Mouse (Mus musculus): Measurements from ENCODE around the gene Rsph14.
"Not testable (repeated sequence)": the region's sequence is repeated elsewhere in the genome, so short reads cannot be mapped to it uniquely, and the experiment has no call there.

Gene Rsph14

DNA sequence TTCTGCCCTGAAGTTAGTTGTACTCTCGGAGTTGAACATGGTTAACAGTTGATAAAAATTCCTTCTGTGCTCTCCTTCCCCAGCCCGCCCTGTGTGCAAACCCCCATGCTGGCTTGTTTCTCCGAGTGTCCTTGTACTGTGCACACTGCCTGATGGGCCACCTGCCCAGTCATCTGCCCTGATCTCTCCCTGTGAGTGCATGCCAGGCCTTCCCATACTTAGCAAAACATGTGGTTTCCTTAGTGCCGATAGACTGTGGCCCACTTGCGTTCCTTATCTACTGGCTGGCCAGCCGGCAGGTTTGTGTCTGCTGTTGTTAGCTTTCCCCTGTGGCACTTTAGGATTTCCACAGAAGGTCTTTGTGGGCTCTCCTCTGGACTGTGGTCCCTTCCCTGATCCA is 21.7 kb upstream of the Rsph14 start:
- DNase-seq (ENCODE audit: inconsistent age in 2 of 2, low spot score in 1 of 2), result peak; percentile 84 to 85

- no peak for DNase-seq (ENCODE audit: inconsistent age in 2 of 2, low spot score in 1 of 2)
Observed at GRCm38 (mm10) chr10:75053655-75054054, 21.3 kb upstream of the Rsph14 start.

- DNase-seq (ENCODE audit: inconsistent age in 2 of 2, low spot score in 1 of 2), result no peak
Observed at GRCm38 (mm10) chr10:75052902-75053301, 20.5 kb upstream of the Rsph14 start.

GRCm38 (mm10) chr10:75051364-75052074 is 19.1 kb upstream of the Rsph14 start:
- DNase-seq (ENCODE audit: inconsistent age in 2 of 2, low spot score in 1 of 2), result no peak

DNA sequence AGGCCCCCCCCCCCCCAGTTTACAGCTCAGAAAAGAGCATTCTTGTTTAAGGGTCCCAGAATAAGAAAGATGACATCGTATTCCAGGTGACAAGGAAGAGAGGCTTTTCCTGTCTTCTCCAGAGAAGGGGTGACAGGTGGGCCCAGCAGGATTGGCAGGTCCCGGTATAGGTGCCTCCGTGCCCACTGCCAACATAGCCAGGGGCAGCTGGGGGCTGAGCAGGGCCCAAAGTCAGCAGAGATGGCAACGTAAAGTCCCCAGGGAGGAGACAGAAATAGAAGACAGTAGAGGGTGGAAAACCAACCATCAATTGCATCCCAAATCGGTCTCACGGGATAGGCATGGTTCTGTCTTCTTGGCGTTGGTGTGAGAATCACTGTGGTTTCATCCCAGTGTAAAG is 16.3 kb upstream of the Rsph14 start:
- no peak for DNase-seq (ENCODE audit: inconsistent age in 2 of 2, low spot score in 1 of 2)

- no peak for DNase-seq (ENCODE audit: inconsistent age in 2 of 2, low spot score in 1 of 2)
Observed at GRCm38 (mm10) chr10:75045831-75046230, 13.4 kb upstream of the Rsph14 start.

GRCm38 (mm10) chr10:75044459-75044858 is 12.1 kb upstream of the Rsph14 start:
- no peak for DNase-seq (ENCODE audit: inconsistent age in 2 of 2, low spot score in 1 of 2)

GRCm38 (mm10) chr10:75042060-75042459 is 9.7 kb upstream of the Rsph14 start:
- DNase-seq (ENCODE audit: inconsistent age in 2 of 2, low spot score in 1 of 2), result not testable (repeated sequence)

DNA sequence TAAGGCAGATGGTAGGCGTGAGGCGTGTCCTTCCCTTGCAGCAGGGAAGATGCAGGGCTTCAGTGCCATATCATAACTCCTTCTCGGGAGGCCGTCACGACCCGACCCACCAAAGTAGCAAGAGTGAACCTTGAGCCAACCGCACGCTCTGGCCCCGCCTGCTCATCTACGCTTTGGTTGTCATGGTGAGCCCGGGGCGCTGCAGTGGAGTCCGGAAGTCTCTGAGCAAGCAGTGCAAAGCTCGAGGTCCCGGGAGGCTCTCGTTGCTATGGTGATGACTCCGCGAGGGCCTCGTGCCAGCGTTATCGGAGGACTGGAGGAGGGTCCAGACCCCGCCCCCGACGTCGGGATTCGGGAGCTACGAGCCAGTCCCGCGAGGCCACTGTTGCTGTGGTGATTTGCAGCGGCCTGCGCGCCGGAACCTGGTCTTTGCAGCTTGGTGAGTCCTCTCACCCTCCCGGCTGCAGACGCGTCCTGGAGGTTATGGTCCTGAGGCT is 4.5 kb upstream of the Rsph14 start, which contains the start of gene Rab36:
Gene Rab36 (plus strand): TSS at position 176 of the 497 bp plus-strand sequence.
- peak; percentile 99 for DNase-seq (ENCODE audit: inconsistent age in 2 of 2, low spot score in 1 of 2)

DNA sequence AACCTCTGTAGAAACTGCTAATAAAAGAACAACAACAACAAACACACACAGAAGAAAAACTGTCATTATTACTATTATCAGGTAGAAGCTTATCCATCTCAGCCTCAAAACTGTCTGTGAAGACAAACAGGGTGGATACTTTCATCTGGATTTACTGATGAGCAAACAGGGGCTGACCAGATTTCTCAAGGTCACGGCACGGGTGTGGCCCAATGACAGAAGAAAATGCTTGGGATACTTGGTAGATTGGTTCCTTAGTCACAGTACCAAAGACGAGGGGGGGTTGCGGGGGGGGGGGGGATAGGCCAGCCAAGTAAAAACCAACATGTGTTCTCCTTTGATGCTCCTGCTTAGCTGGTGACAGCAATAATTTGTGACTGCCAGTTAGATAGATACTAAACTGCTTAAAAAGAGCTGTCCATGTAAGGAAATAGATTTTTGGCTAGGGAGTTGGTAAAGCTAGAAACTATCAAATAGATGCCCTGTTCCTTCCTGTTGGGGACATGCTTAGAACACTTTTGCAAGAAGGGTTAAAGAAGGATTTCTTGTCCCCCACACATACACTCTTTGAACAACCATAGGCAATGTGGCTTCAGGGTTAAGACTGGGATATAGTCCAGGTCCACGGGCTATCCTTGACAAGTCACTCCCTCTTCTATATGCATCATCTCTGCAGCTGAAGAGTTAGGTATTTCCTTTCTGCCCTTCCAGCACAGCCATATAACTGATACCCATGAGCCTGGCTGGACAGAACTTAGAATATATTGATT is 856 bp downstream of the Rsph14 start:
- DNase-seq (ENCODE audit: inconsistent age in 2 of 2, low spot score in 1 of 2), result peak; percentile 65 to 73

DNA sequence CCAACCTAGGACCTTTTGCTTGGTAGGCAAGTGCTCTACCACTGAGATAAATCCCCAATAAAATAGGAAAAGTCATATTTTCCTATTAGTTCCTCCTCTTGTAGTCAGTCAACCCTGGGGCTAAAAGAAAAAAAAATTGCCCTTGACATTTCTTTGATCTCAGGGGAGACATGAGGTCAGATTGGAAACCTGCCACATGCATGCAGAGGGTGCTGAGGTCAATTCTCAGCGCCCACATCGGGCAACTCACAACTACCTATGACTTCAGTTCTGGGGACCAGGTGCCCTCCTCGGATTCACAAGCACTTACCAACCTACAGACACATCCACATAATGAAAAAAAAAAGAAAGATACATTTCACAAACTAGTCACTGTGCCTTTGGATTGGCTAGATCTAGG is 2.2 kb downstream of the Rsph14 start:
- peak; percentile 72 to 82 for DNase-seq (ENCODE audit: inconsistent age in 2 of 2, low spot score in 1 of 2)

GRCm38 (mm10) chr10:75029677-75030076 is 2.7 kb downstream of the Rsph14 start:
- DNase-seq (ENCODE audit: inconsistent age in 2 of 2, low spot score in 1 of 2), result peak in 1 of 2 experiments; percentile 47

DNA sequence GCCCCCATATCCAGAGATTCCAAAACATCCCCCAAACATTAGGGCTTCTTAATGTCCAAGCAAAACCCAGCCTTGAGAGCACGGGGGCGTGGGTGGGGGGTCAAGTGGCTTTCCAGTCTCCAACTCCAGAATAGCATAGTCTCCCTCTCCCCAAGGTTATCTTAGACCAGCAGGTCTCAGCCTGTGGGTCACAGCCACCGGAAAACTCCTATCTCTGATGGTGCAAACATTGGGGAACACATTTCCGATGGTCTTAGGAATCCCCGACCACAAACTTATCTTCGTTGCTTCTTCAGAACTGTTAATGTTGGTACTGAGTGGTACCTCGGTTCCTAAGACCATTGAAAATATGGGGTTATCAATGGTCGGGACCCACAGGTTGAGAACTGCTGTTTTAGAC is 3.6 kb downstream of the Rsph14 start:
- DNase-seq (ENCODE audit: inconsistent age in 2 of 2, low spot score in 1 of 2), result no peak

- no peak for DNase-seq (ENCODE audit: inconsistent age in 2 of 2, low spot score in 1 of 2)
Observed at GRCm38 (mm10) chr10:75026491-75026890, 5.9 kb downstream of the Rsph14 start.

GRCm38 (mm10) chr10:75021138-75021537 is 11.2 kb downstream of the Rsph14 start:
- peak; percentile 81 to 94 for DNase-seq (ENCODE audit: inconsistent age in 2 of 2, low spot score in 1 of 2)

DNA sequence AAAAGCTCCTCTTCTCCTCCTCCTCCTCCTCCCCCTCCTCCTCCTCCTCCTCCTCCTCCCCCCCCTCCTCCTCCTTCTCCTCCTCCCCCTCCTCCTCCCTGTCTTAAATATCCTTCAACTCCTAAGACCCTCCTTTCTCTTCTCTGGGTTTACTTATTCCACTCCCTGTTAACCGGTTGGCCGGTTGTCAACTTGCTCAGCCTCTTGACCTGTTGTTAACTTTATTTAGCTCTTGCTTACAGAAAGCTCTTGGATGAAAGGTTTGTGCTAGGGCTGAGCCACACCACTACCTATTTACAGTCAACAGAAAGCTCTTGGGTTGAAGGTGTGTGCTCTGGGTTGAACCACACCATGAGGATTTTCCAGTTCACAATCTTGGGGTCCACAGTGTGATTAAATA is 12.1 kb downstream of the Rsph14 start:
- no peak for DNase-seq (ENCODE audit: inconsistent age in 2 of 2, low spot score in 1 of 2)

GRCm38 (mm10) chr10:75016481-75016880 is 15.9 kb downstream of the Rsph14 start:
- no peak for DNase-seq (ENCODE audit: inconsistent age in 2 of 2, low spot score in 1 of 2)

DNA sequence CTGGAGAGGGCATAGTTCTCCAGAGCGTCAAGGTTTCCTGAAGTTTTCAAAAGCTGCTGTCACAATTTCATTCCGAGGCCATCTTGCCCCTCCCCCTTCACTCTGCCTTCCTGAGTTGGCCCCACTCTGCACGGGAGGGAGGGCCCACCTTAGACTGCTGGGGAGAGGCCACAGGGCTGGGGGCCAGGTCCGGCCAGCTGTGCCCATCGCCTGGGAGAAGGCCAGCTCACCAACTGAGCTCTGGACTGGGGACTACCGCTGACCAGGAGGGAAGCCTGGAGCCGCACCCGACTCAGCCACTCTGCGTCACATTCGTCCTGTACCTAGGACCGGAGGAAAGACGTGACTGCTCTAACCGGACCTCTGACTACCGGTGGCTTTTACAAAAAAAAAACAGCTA is 16.9 kb downstream of the Rsph14 start:
- no peak for DNase-seq (ENCODE audit: inconsistent age in 2 of 2, low spot score in 1 of 2)

- no peak for DNase-seq (ENCODE audit: inconsistent age in 2 of 2, low spot score in 1 of 2)
Observed at GRCm38 (mm10) chr10:75010704-75011103, 21.7 kb downstream of the Rsph14 start.

GRCm38 (mm10) chr10:75006889-75007662 is 25.3 kb downstream of the Rsph14 start:
- DNase-seq (ENCODE audit: inconsistent age in 2 of 2, low spot score in 1 of 2), result no peak

GRCm38 (mm10) chr10:75004067-75004466 is 28.3 kb downstream of the Rsph14 start:
- no peak for DNase-seq (ENCODE audit: inconsistent age in 2 of 2, low spot score in 1 of 2)
